In the genomic region with DNA sequence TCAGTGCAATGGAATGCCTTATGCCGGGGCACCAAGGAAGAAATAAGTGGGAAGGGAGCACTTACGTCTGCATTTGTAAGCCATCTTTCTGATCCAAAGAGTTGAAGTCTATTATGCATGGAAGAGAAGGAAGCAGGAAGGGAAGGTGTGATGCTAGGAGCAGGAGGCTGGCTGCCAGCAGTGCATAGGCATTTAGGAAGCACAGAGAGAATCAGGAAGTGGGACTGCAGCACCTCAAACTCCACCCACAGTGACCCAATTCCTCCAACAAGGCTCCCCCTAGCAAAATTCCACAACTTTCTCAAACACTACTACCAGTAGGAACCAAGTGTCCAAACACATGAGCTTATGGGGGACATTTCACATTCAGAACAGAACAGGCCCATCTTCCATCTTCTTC, we compare ENCODE assay signal across 11 mouse cellular contexts.
"Had no signal": no experiment of that assay in that cellular context is flagged by ENCODE, and none has a peak within 500 bp of the region (broad histone marks: within the 10 kb centered on the region; RNA-seq: fewer than 3 reads in every experiment).

No protein-coding gene starts in this region.

- DNase-seq: kidney, adult 2 months; kidney, postnatal 25 days; layer of hippocampus, postnatal 36 days; liver, postnatal 0 days; lung, postnatal 10 days; lung, postnatal 36 days; right cerebral cortex, postnatal 14 days; right cerebral cortex, postnatal 4 days; thymus, postnatal 4 days had no signal

- ATAC-seq: intestine, postnatal 0 days; liver, postnatal 0 days; midbrain, embryonic 15.5 days had no signal
